Mouse (Mus musculus): ENCODE results near the gene Smarcd1.

Smarcd1 gene

GRCm38 (mm10) chr15:99729056-99729783 is 27.3 kb downstream of the Smarcd1 start:
- CTCF ChIA-PET: interaction anchor here (0.7 to 1.1 kb wide), 3 partner anchors 9 to 162 kb away, joined by 3 to 9 read pairs (median 6); no protein-coding TSS in a partner anchor

- CTCF ChIA-PET: interaction anchor here (0.6 kb wide), 1 partner anchor 49 kb away, joined by 3 read pairs; no protein-coding TSS in a partner anchor
Measured at GRCm38 (mm10) chr15:99731167-99731566, 29.2 kb downstream of the Smarcd1 start.

- CTCF ChIA-PET: interaction anchor here (0.6 kb wide), 1 partner anchor 49 kb away, joined by 3 read pairs; no protein-coding TSS in a partner anchor
Measured at GRCm38 (mm10) chr15:99731678-99732077, 29.7 kb downstream of the Smarcd1 start.

GRCm38 (mm10) chr15:99733186-99733585 is 31.3 kb downstream of the Smarcd1 start:
- CTCF ChIA-PET: interaction anchor here (0.6 kb wide), 2 partner anchors 14 to 614 kb away, joined by 4 to 11 read pairs; no protein-coding TSS in a partner anchor

DNA sequence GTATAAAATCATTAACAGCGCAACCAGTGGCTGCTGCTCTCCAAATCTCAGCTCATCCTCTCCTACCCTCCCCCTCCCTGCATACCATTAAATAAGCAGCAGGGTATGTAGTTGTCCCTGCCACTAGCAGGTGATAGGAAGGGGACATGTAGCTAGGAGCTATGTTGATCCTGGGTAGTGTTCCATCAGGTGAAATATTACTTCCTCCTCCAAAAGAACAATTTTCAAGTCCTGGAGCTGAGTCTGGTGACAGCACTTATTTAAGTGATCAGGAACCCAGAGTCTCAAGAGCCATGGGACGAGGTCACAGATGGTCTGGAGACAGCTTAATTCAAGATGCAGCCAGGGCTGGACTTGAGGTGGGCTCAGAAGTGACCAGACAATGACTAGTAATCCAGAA is 33.7 kb downstream of the Smarcd1 start:
- CTCF ChIA-PET: no interaction called here

- CTCF ChIA-PET: no interaction called here
Measured at GRCm38 (mm10) chr15:99736675-99737074, 34.7 kb downstream of the Smarcd1 start.

- CTCF ChIA-PET: no interaction called here
Measured at GRCm38 (mm10) chr15:99740229-99740628, 38.3 kb downstream of the Smarcd1 start.

- CTCF ChIA-PET: no interaction called here
Measured at GRCm38 (mm10) chr15:99754204-99754603, 52.3 kb downstream of the Smarcd1 start.

Measured in spleen, embryonic (tissue).